Mouse (Mus musculus): Measurements from ENCODE around the gene 1700034J05Rik. TPM values are rescaled to one million over a fixed set of nuclear protein-coding genes. Genes with fewer than 3 reads are reported as not detected.
A peak's percentile ranks its signal among the peaks of the same experiment; 100 is the strongest.

1700034J05Rik gene
- total and polyA plus RNA-seq, 2 experiments from 2014 or later: not detected

- 67% methylated on average over 5 of the region's 5 CpGs for WGBS
- DNase-seq (ENCODE audit: low spot score): peak; percentile 38
- H3K9me3 ChIP-seq (ENCODE audit: low read length): no peaks in the 10 kb centered on the region
- no peaks in the 10 kb centered on the region for H3K27me3 ChIP-seq (ENCODE audit: insufficient read depth, low read length)
- no peaks in the 10 kb centered on the region for H3K4me1 ChIP-seq (ENCODE audit: insufficient read depth, low read length)
- no peak overlapping the region for H3K4me2 ChIP-seq (ENCODE audit: low read depth, low read length, poor library complexity, severe bottlenecking)
- H3K27ac ChIP-seq (ENCODE audit: low read depth, low read length): no peak overlapping the region
- H3K4me3 ChIP-seq (ENCODE audit: low read depth, low read length): no peak overlapping the region
- no peak overlapping the region for H3K9ac ChIP-seq (replicated peaks; ENCODE audit: low read length, poor library complexity, severe bottlenecking)
- TF ChIP-seq CTCF (IDR thresholded peaks at IDR 0.05): peak; percentile 62
- H3K36me3 ChIP-seq (ENCODE audit: insufficient read depth, low read length): no peaks in the 10 kb centered on the region
- no peak for ATAC-seq (ENCODE audit: low FRiP score)
Measured at GRCm38 (mm10) chr6:146978691-146979114, 24.5 kb upstream of the 1700034J05Rik start.

GRCm38 (mm10) chr6:146976446-146976845 lies 22.2 kb upstream of the 1700034J05Rik start:
- no peaks in the 10 kb centered on the region for H3K36me3 ChIP-seq (ENCODE audit: insufficient read depth, low read length)
- H3K9ac ChIP-seq (replicated peaks; ENCODE audit: low read length, poor library complexity, severe bottlenecking): no peak overlapping the region
- TF ChIP-seq CTCF (IDR thresholded peaks at IDR 0.05): no peak
- H3K27me3 ChIP-seq (ENCODE audit: insufficient read depth, low read length): no peaks in the 10 kb centered on the region
- H3K4me2 ChIP-seq (ENCODE audit: low read depth, low read length, poor library complexity, severe bottlenecking): no peak overlapping the region
- no peak overlapping the region for H3K27ac ChIP-seq (ENCODE audit: low read depth, low read length)
- no peaks in the 10 kb centered on the region for H3K9me3 ChIP-seq (ENCODE audit: low read length)
- WGBS: 94% methylated on average over 8 of the region's 8 CpGs
- ATAC-seq (ENCODE audit: low FRiP score) (no peak), DNase-seq (ENCODE audit: low spot score) (no peak)
- H3K4me1 ChIP-seq (ENCODE audit: insufficient read depth, low read length): no peaks in the 10 kb centered on the region
- no peak overlapping the region for H3K4me3 ChIP-seq (ENCODE audit: low read depth, low read length)

- Histone ChIP-seq H3K27me3 (ENCODE audit: insufficient read depth, low read length) (no peaks in the 10 kb centered on the region), H3K36me3 (ENCODE audit: insufficient read depth, low read length) (no peaks in the 10 kb centered on the region), H3K9me3 (ENCODE audit: low read length) (no peaks in the 10 kb centered on the region), H3K4me2 (ENCODE audit: low read depth, low read length, poor library complexity, severe bottlenecking) (no peak overlapping the region), H3K9ac (replicated peaks; ENCODE audit: low read length, poor library complexity, severe bottlenecking) (no peak overlapping the region), H3K4me3 (ENCODE audit: low read depth, low read length) (no peak overlapping the region), H3K4me1 (ENCODE audit: insufficient read depth, low read length) (no peaks in the 10 kb centered on the region), H3K27ac (ENCODE audit: low read depth, low read length) (no peak overlapping the region)
- ATAC-seq (ENCODE audit: low FRiP score) (no peak), DNase-seq (ENCODE audit: low spot score) (no peak)
- TF ChIP-seq CTCF (IDR thresholded peaks at IDR 0.05): no peak
Measured at GRCm38 (mm10) chr6:146973830-146974229, 19.6 kb upstream of the 1700034J05Rik start.

- Histone ChIP-seq H3K9me3 (ENCODE audit: low read length) (no peaks in the 10 kb centered on the region), H3K27ac (ENCODE audit: low read depth, low read length) (no peak overlapping the region), H3K4me1 (ENCODE audit: insufficient read depth, low read length) (no peaks in the 10 kb centered on the region), H3K4me2 (ENCODE audit: low read depth, low read length, poor library complexity, severe bottlenecking) (no peak overlapping the region), H3K27me3 (ENCODE audit: insufficient read depth, low read length) (no peaks in the 10 kb centered on the region), H3K9ac (replicated peaks; ENCODE audit: low read length, poor library complexity, severe bottlenecking) (no peak overlapping the region), H3K4me3 (ENCODE audit: low read depth, low read length) (no peak overlapping the region), H3K36me3 (ENCODE audit: insufficient read depth, low read length) (no peaks in the 10 kb centered on the region)
- 64% methylated on average over 2 of the region's 2 CpGs for WGBS
- no peak for ATAC-seq (ENCODE audit: low FRiP score)
- TF ChIP-seq CTCF (IDR thresholded peaks at IDR 0.05): no peak
- no peak for DNase-seq (ENCODE audit: low spot score)
Measured at GRCm38 (mm10) chr6:146973406-146973805, 19.2 kb upstream of the 1700034J05Rik start.

- TF ChIP-seq CTCF (IDR thresholded peaks at IDR 0.05): no peak
- 56% methylated on average over 1 of the region's 1 CpGs for WGBS
- Histone ChIP-seq H3K4me2 (ENCODE audit: low read depth, low read length, poor library complexity, severe bottlenecking) (no peak overlapping the region), H3K27ac (ENCODE audit: low read depth, low read length) (no peak overlapping the region), H3K4me3 (ENCODE audit: low read depth, low read length) (no peak overlapping the region), H3K4me1 (ENCODE audit: insufficient read depth, low read length) (no peaks in the 10 kb centered on the region), H3K36me3 (ENCODE audit: insufficient read depth, low read length) (no peaks in the 10 kb centered on the region), H3K9me3 (ENCODE audit: low read length) (no peaks in the 10 kb centered on the region), H3K9ac (replicated peaks; ENCODE audit: low read length, poor library complexity, severe bottlenecking) (no peak overlapping the region), H3K27me3 (ENCODE audit: insufficient read depth, low read length) (no peaks in the 10 kb centered on the region)
- ATAC-seq (ENCODE audit: low FRiP score) (no peak), DNase-seq (ENCODE audit: low spot score) (no peak)
Measured at GRCm38 (mm10) chr6:146972740-146973139, 18.5 kb upstream of the 1700034J05Rik start.

GRCm38 (mm10) chr6:146972009-146972408 lies 17.8 kb upstream of the 1700034J05Rik start:
- no peak overlapping the region for H3K9ac ChIP-seq (replicated peaks; ENCODE audit: low read length, poor library complexity, severe bottlenecking)
- no peaks in the 10 kb centered on the region for H3K27me3 ChIP-seq (ENCODE audit: insufficient read depth, low read length)
- ATAC-seq (ENCODE audit: low FRiP score): no peak
- no peak for TF ChIP-seq CTCF (IDR thresholded peaks at IDR 0.05)
- H3K27ac ChIP-seq (ENCODE audit: low read depth, low read length): no peak overlapping the region
- WGBS: 73% methylated on average over 6 of the region's 6 CpGs
- no peak for DNase-seq (ENCODE audit: low spot score)
- H3K4me2 ChIP-seq (ENCODE audit: low read depth, low read length, poor library complexity, severe bottlenecking): no peak overlapping the region
- no peaks in the 10 kb centered on the region for H3K4me1 ChIP-seq (ENCODE audit: insufficient read depth, low read length)
- H3K36me3 ChIP-seq (ENCODE audit: insufficient read depth, low read length): no peaks in the 10 kb centered on the region
- no peaks in the 10 kb centered on the region for H3K9me3 ChIP-seq (ENCODE audit: low read length)
- H3K4me3 ChIP-seq (ENCODE audit: low read depth, low read length): no peak overlapping the region

All from midbrain, postnatal 0 days (tissue).